Mouse (Mus musculus) cerebellum, adult 9-10 months (tissue): ENCODE measurements around the gene Serpina12.

Experiments used
- DNase-seq: peaks from one replicate; pipeline ENCODE4 v3.0.0; 2022

Serpina12 gene

DNA sequence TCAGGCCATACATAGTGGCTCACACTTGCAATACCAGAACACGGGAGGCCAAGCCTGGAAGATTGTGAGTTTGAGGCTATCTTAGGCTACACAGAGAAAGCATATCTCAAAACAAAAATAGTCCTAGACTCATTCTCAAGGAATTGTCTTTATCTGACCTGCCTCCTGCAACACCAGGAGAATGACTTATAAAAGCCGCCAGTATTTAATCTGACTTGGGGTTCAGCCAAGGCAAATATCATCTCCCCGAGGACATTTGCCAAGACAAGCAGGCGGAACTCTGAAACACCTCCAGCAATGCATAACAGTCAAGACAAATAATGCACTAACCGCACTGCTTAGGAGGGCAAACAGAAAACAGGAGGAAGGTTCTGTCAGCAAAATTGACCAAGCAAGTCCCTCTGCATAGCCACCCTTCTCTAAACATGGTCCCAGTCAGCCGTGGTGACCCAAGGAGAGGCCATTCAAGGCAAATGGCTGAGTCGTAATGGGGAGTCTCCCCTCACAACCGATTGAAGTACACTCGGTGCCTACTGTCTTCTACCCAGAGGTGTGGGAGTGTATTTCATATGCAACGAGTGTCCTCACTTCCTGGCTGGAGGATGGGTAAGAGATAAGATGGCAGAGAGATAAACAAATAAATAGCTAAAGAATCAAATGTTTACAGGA is 41.5 kb downstream of the Serpina12 start:
- no peak for DNase-seq

GRCm38 (mm10) chr12:104000594-104000993 is 43.6 kb downstream of the Serpina12 start:
- no peak for DNase-seq

DNA sequence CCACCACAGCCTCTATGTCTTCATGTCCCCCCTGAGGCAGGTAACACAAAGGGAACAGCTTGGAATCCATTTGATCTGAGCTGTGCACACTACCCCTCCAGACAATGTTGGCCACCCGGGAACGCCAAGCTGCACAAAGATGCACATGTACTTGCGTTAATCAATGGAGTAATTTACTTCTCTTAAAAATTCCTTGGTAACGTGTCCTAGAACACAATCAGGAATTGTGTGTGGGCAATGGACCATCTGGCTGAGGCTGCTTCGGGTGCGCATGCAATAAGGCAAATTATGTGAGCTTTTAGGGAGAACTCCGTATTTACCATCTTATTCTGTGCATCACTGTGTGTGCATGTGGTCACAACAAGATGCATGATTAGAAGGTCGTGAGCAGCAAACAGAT is 44.6 kb downstream of the Serpina12 start:
- DNase-seq = no peak

DNA sequence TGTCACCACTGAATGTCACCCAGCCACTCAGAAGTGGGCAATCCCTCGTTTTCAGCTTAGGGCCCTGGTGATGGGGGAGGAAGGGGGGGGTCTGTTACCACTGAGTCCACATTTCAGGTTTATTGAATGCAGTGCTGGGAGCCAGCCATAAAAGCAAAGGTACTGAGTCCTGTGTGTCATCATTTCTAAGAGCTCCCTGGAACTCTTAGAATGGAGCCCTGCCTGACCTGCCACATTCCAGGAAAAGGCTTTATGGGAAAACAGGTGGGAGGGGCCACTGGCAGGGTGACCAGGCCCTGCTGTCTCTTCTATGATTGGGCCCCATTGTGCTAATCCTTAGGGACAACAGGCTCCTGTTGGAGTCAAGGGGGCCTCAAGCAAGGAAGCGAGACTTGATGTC is 47.7 kb downstream of the Serpina12 start:
- no peak for DNase-seq

DNA sequence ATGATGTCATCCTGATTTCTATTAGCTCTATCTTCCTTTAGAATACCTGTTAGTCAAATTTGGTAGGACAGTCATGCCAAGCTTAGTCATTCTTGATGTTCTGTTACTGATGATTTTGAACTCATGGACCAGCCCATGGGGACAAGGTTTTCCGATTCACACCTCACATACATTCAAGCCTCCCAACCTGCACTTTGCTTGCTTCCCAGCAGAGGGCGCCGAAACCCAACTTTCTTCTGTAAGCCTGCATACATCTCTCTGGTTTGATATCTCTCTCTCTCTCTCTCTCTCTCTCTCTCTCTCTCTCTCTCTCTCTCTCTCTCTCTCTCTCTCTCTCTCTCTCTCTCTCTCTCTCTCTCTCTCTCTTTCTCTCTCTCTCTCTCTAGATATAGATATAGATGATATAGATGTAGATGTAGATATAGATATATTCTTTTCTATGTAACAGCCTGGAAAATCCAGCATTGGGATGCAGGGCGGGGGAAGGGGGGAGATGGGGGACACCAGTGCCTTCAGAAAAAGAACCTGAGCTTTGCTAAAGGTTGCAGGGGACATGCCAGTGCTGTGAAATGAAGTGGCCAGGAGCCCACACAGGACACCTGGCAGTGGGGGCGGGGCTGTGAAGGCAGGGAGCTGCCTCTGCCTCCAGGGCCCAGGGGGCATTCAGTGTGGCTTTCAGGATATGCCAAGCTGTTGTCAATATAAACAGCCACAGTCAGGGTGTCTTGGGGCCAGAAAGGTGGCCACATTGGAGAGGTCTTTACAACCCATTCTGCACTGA is 48.8 kb downstream of the Serpina12 start:
- peak; percentile 73 for DNase-seq

DNA sequence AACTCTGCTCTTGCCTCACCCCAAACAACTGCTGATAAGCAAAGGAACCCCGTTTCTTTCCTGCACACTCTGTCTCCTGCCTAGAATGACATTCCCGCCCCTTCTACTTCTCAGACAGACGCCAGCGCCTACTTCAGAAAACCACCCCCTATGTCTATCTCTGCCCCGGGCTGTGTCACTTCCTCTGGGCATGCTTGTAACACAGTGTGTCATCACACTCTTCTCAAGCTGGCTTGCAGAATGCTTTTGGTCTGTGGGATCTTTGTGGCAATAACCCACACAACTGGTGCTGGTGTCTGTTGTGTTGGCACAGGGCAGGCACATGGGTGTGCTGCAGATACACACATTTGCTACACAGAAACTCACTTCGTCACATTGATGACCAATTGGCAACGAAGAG is 51.3 kb downstream of the Serpina12 start:
- no peak for DNase-seq

DNA sequence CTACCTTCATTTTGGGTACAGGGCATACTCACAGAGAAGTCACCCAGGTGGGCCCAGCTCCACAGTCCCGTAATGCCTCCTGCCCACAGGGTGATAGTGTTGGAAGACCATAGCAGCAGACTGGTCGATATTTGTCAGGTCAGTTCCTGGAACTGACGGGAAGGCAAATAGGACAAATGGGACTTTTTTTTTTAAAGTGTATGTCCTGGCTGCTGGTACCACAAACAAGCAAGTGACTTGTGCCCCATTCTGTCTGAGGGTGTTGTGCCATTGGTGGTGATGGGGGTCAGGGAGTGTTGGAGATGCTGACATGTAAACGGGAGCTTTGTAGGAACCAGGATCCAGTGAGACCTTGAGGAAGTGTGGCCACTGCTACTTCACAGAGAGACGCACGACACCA is 54.4 kb downstream of the Serpina12 start, which contains the start of gene Serpina11:
Gene Serpina11 (minus strand): TSS at position 101 of the 400 bp plus-strand sequence.
- no peak for DNase-seq

GRCm38 (mm10) chr12:103989514-103989767 is 54.8 kb downstream of the Serpina12 start:
- DNase-seq = no peak

- no peak for DNase-seq
Observed at GRCm38 (mm10) chr12:103988754-103989513, 55.3 kb downstream of the Serpina12 start.

DNA sequence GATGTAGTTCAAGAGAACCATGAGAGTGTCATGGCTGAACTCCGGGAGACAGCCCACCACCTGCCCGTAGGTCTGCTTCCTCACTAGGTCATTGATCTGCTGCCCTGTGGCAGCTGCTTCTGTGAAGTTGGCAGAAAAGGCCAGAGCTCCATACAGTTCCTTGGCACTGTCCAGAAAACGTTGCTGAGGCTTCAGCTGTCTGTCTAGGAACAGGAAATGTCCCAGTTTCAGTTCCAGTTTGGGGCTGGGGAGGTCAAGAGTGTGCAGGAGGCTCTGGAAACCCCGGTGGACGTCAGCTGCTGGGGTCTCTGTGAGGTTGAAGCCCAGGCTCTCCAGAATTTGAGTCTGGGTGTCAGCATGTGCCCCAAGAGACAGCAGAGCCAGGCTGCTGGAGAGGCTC is 58.4 kb downstream of the Serpina12 start:
- DNase-seq = no peak

DNA sequence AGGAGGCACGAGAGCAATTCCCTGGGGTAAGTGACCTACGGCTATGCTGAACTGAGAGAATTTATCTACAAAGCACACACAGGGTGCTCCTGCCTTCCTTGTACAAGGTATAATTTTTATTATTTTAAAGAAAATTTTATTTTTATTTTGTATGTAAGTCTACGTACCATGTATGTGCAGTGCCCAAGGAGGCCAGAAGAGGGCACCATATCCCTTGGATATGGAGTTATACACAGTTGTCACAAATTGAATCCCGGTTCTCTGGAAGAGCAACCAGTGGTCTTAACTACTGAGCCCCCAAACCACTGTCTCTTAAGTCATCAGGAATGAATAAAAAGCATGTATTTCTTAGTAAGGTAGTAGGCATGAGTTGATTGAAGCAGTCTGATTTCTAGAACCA is 59.3 kb downstream of the Serpina12 start:
- peak; percentile 21 for DNase-seq

- no peak for DNase-seq
Observed at GRCm38 (mm10) chr12:103981646-103982360, 62.4 kb downstream of the Serpina12 start.
